ENCODE assay signal across 8 mouse cellular contexts in the genomic region with DNA sequence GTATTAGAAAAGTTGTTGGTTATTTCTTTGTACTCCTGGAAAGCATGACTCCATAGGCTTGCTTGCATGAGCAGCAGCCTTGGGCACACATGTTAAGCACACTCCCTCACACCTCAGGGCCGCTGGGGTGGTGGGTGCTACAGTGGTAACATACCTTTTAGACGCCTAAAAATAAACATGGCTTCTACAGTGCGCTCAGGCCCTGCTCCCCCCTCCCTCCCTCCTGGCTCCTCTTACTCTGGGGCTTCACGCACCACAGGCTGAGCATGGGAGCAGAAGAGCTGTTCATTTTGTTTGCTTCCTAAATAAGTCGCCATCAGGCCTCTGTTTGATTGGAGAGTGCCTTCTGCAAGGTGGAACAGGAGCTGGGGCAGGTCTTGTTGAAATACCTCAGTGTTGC. TPM values are rescaled to one million over a fixed set of nuclear protein-coding genes. Genes with fewer than 3 reads are reported as not detected.
DNase-seq lines count a peak whose midpoint lies in the region; ATAC-seq and TF ChIP-seq lines count a peak whose summit lies in the region.

No protein-coding gene starts in this region.

- H3K27ac ChIP-seq in intestine, embryonic 16.5 days (ENCODE audit: low read length), result peak overlapping the region; percentile 35; the same call in 1 of the 2 replicates

- TF ChIP-seq POLR2A in myocyte (IDR thresholded peaks at IDR 0.05; ENCODE audit: insufficient read length, low read depth), result no peak

- peaks cover 23% of the 10 kb centered on the region for H3K4me1 ChIP-seq in intestine, embryonic 16.5 days (ENCODE audit: control insufficient read depth, insufficient read depth, low read length)

- H3K4me3 ChIP-seq in intestine, embryonic 16.5 days (ENCODE audit: low read length), result peak overlapping the region; percentile 100
- peak overlapping the region; percentile 89 for H3K4me3 ChIP-seq in myocyte

- peaks cover 9% of the 10 kb centered on the region for H3K36me3 ChIP-seq in intestine, embryonic 16.5 days (ENCODE audit: control insufficient read depth, insufficient read depth, low read length)
- peaks cover 18% of the 10 kb centered on the region for H3K36me3 ChIP-seq in myocyte (ENCODE audit: control insufficient read depth, insufficient read depth)

- H3K9ac ChIP-seq in intestine, embryonic 16.5 days (ENCODE audit: low read depth, low read length), result peak overlapping the region; percentile 99

- no peaks in the 10 kb centered on the region for H3K27me3 ChIP-seq in intestine, embryonic 16.5 days (replicated peaks; ENCODE audit: control insufficient read depth, insufficient read depth, low read length)
- no peaks in the 10 kb centered on the region for H3K27me3 ChIP-seq in myocyte (ENCODE audit: control insufficient read depth, insufficient read depth, insufficient read length)

- H3K4me2 ChIP-seq in intestine, embryonic 16.5 days (ENCODE audit: low read depth, low read length), result peak overlapping the region; percentile 87
- H3K4me2 ChIP-seq in myocyte (ENCODE audit: low read depth), result peak overlapping the region; percentile 95

- no peaks in the 10 kb centered on the region for H3K9me3 ChIP-seq in intestine, embryonic 16.5 days (ENCODE audit: control insufficient read depth, low read length)

- WGBS in intestine, embryonic 16.5 days, result 5% methylated on average over 5 of the region's 5 CpGs

- no peak for ATAC-seq in intestine, embryonic 16.5 days

- H3K79me2 ChIP-seq in myocyte (ENCODE audit: control insufficient read depth, insufficient read depth), result peaks cover 54% of the 10 kb centered on the region

- H3ac ChIP-seq in myocyte (ENCODE audit: control insufficient read depth, insufficient read length), result peak overlapping the region; percentile 71

- DNase-seq in adrenal gland, postnatal 14 days, result peak; percentile 36
- no peak for DNase-seq in adrenal gland, adult 18-20 months (ENCODE audit: low spot score in 2 of 2)
- peak; percentile 26 for DNase-seq in thymus, postnatal 25 days
- DNase-seq in thymus, postnatal 36 days, result no peak
- DNase-seq in embryo, embryonic 10 days (ENCODE audit: low spot score), result no peak
- no peak for DNase-seq in right cerebral cortex, adult 18-20 months

TF ChIP-seq in myocyte, 11 proteins besides CTCF, POLR2A, EP300 and RAD21:
- no peak for TF ChIP-seq TCF3 (IDR thresholded peaks at IDR 0.05; ENCODE audit: insufficient read length, low read depth)
- TF ChIP-seq E2F4 (IDR thresholded peaks at IDR 0.05; ENCODE audit: insufficient read depth), result no peak
- no peak for TF ChIP-seq MYOG (IDR thresholded peaks at IDR 0.05; ENCODE audit: control insufficient read depth in 1 of 3, insufficient read depth in 1 of 3, insufficient read length in 2 of 3, low read depth in 2 of 3)
- no peak for TF ChIP-seq SRF (IDR thresholded peaks at IDR 0.05; ENCODE audit: control insufficient read depth, insufficient read length, low read depth)
- TF ChIP-seq TCF12 (IDR thresholded peaks at IDR 0.05; ENCODE audit: insufficient read depth, poor library complexity, severe bottlenecking), result no peak

RNA-seq across cellular contexts. Expression of a gene that starts 2.0 kb away (rescaled TPM):
- 88.5 and 88.7 TPM in 2 replicates for total RNA-seq in adrenal gland, postnatal 14 days (2021)
- total RNA-seq in adrenal gland, adult 18-20 months (2021), result 10 to 100 TPM; 82.3 to 97.4 TPM
- 13.5 and 14.5 TPM in 2 replicates for polyA plus RNA-seq in intestine, embryonic 16.5 days (2015; fragmentation: Nextera tagmentation; extraction: Ambion mirVana)
- 35.6 TPM for polyA plus RNA-seq in myocyte (2012; fragmentation: generic; extraction: Trizol)

RNA-seq across cellular contexts. Expression of a gene that starts 7.4 kb away (rescaled TPM):
- total RNA-seq in adrenal gland, postnatal 14 days (2021), result 37.8 and 38.8 TPM in 2 replicates
- total RNA-seq in adrenal gland, adult 18-20 months (2021), result 10 to 100 TPM; 36.8 to 41.9 TPM
- 23.1 and 24.3 TPM in 2 replicates for polyA plus RNA-seq in intestine, embryonic 16.5 days (2015; fragmentation: Nextera tagmentation; extraction: Ambion mirVana)
- 22.1 TPM for polyA plus RNA-seq in myocyte (2012; fragmentation: generic; extraction: Trizol)

RNA-seq across cellular contexts. Expression of a gene that starts 22.2 kb away (rescaled TPM):
- total RNA-seq in adrenal gland, postnatal 14 days (2021), result 32.9 and 51.0 TPM in 2 replicates
- 100 to 1,000 TPM; 226 to 232 TPM for total RNA-seq in adrenal gland, adult 18-20 months (2021)
- polyA plus RNA-seq in intestine, embryonic 16.5 days (2015; fragmentation: Nextera tagmentation; extraction: Ambion mirVana), result 2.3 and 2.7 TPM in 2 replicates
- 49.1 TPM for polyA plus RNA-seq in myocyte (2012; fragmentation: generic; extraction: Trizol)

RNA-seq across cellular contexts. Expression of a gene that starts 39.3 kb away (rescaled TPM):
- total RNA-seq in adrenal gland, postnatal 14 days (2021), result 0.79 and 0.93 TPM in 2 replicates
- under 1 TPM; 0.36 to 0.58 TPM for total RNA-seq in adrenal gland, adult 18-20 months (2021)
- 0.67 and 1.1 TPM in 2 replicates for polyA plus RNA-seq in intestine, embryonic 16.5 days (2015; fragmentation: Nextera tagmentation; extraction: Ambion mirVana)
- polyA plus RNA-seq in myocyte (2012; fragmentation: generic; extraction: Trizol), result 3.5 TPM

RNA-seq across cellular contexts. Expression of a gene that starts 56.9 kb away (rescaled TPM):
- 106 and 124 TPM in 2 replicates for total RNA-seq in adrenal gland, postnatal 14 days (2021)
- 10 to 100 TPM; 90.2 to 91.0 TPM for total RNA-seq in adrenal gland, adult 18-20 months (2021)
- 41.5 and 42.0 TPM in 2 replicates for polyA plus RNA-seq in intestine, embryonic 16.5 days (2015; fragmentation: Nextera tagmentation; extraction: Ambion mirVana)
- polyA plus RNA-seq in myocyte (2012; fragmentation: generic; extraction: Trizol), result 68.9 TPM

Comparison
In these comparisons a context has a peak if more than half of its experiments do, and no peak if none do; other contexts are left out.
1. DNase-seq: peak in adrenal gland, postnatal 14 days (single experiment) and thymus, postnatal 25 days (single experiment); none in adrenal gland, adult 18-20 months (0 of 2), thymus, postnatal 36 days (0 of 2), embryo, embryonic 10 days (single experiment) and right cerebral cortex, adult 18-20 months (single experiment).